Mouse (Mus musculus) heart, embryonic 15.5 days (tissue): ENCODE results near the gene Trmt2b. TPM values are rescaled to one million over a fixed set of nuclear protein-coding genes. Genes with fewer than 3 reads are reported as not detected.
"Not testable (repeated sequence)": the region's sequence is repeated elsewhere in the genome, so short reads cannot be mapped to it uniquely, and the experiment has no call there.

Experiments
- ATAC-seq: fragments of 200-750 bp; cut with Nextera tagmentation; replicated peaks from 2 replicates; pipeline ENCODE4 v1.8.0; 2017; ENCODE audit warnings: low read depth, moderate TSS enrichment; ENCODE audit not compliant: insufficient number of reproducible peaks, insufficient read depth, low FRiP score
- H3K27ac ChIP-seq: fragments of 300-500 bp; sonication (generic); 2 replicates; pipeline ENCODE4 v1.5.1; 2015; ENCODE audit warnings: mild to moderate bottlenecking, inconsistent platforms
- H3K27me3 ChIP-seq: fragments of 300-500 bp; sonication (generic); 2 replicates; pipeline ENCODE4 v1.6.1; 2015; ENCODE audit warnings: inconsistent platforms
- H3K36me3 ChIP-seq: fragments of 300-500 bp; sonication (generic); 2 replicates; pipeline ENCODE4 v1.6.1; 2015; ENCODE audit warnings: mild to moderate bottlenecking, inconsistent platforms
- H3K4me1 ChIP-seq: fragments of 300-500 bp; sonication (generic); replicated peaks from 2 replicates; pipeline ENCODE4 v1.6.1; 2015; ENCODE audit warnings: inconsistent platforms
- H3K4me2 ChIP-seq: fragments of 300-500 bp; sonication (generic); 2 replicates; pipeline ENCODE4 v1.6.1; 2015; ENCODE audit warnings: inconsistent platforms, mild to moderate bottlenecking, moderate library complexity
- H3K4me3 ChIP-seq: fragments of 300-500 bp; sonication (generic); 2 replicates; pipeline ENCODE4 v1.5.1; 2015; ENCODE audit warnings: mild to moderate bottlenecking, inconsistent platforms
- H3K9ac ChIP-seq: fragments of 300-500 bp; sonication (generic); 2 replicates; pipeline ENCODE4 v1.6.1; 2015; ENCODE audit warnings: mild to moderate bottlenecking, inconsistent platforms
- H3K9me3 ChIP-seq: fragments of 300-500 bp; sonication (generic); replicated peaks from 2 replicates; pipeline ENCODE4 v1.6.1; 2016; ENCODE audit warnings: inconsistent platforms
- WGBS: fragments of 180-500 bp; shearing (Covaris S2); methylation state at CpG from one replicate; pipeline ENCODE4 v1.1.7; 2015; ENCODE audit warnings: mixed read lengths; 5-methylcytosine and 5-hydroxymethylcytosine counted together
- polyA plus RNA-seq: library from polyadenylated mRNA; unstranded; fragments of >200 nt; fragmentation: Nextera tagmentation; extraction: Ambion mirVana; gene quantifications from 2 replicates; pipeline ENCODE4 v1.2.1, GENCODE M21; 2015

Gene Trmt2b
- polyA plus RNA-seq: 37.5 and 39.3 TPM in 2 replicates

DNA sequence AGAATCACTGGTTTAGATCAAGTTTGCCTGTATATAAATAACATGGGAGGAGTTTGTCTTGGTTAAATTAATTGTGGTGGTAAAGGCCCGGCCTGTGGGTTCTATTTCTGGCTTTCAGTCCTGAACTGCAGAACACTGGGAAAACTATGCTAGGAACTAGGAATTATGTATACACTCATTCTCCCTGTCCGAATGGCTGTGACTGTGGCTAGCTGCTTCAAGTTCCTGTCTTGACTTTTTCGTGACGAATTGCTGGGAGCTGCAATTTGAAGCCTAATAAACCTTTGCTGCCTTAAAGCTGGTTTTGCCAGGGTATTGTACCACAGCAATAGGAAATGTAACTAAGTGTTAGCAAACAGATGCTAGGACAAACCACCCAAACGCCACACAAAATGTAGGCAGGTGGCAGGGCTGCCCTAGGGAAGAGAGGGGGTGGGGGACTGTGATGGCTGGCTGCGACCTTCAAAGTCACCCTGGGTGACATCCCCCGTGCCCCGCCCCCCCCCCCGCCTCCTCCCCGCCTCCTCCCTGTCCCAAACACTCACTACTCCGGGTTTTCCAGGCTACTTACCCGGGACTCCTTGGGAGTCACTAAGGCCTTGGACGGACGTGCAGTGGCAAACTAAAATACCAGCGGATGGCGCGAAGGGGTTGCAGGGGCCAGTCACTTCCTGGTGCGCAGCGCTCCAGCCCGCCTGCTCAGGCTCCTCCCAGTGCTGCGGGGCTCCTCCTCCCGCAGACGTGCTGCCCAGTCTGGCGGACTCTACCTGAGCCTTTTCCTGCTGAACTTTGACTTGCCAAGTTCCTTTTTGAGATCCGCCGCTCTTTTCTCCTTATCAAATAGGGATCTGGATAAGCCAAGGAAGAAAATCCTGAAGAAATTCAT, at the start of gene Trmt2b:
Gene Trmt2b, minus strand, starts transcription at position 710 of the 886 bp plus-strand sequence.
- H3K9ac ChIP-seq: peak within 1 kb of the TSS; percentile 47
- no peaks in the 10 kb centered on the region for H3K27me3 ChIP-seq
- peak within 1 kb of the TSS; percentile 90 for H3K27ac ChIP-seq
- H3K4me3 ChIP-seq: peak within 1 kb of the TSS; percentile 52
- no peaks in the 10 kb centered on the region for H3K9me3 ChIP-seq
- peak; percentile 90 for ATAC-seq
- peak within 1 kb of the TSS; percentile 54 for H3K4me2 ChIP-seq
- 10% methylated on average over 25 of the region's 26 CpGs for WGBS
- H3K36me3 ChIP-seq: no peaks in the 10 kb centered on the region
- H3K4me1 ChIP-seq: no peaks in the 10 kb centered on the region

- Histone ChIP-seq H3K4me2 (no peak overlapping the region), H3K9ac (no peak overlapping the region), H3K36me3 (no peaks in the 10 kb centered on the region), H3K4me3 (no peak overlapping the region), H3K9me3 (no peaks in the 10 kb centered on the region), H3K27me3 (no peaks in the 10 kb centered on the region), H3K4me1 (no peaks in the 10 kb centered on the region), H3K27ac (no peak overlapping the region)
- no peak for ATAC-seq
- 68% methylated on average over 2 of the region's 2 CpGs for WGBS
These were observed 42.6 kb upstream of the Trmt2b start for GRCm38 (mm10) chrX:134319153-134319932.

- ATAC-seq: not testable (repeated sequence)
These were observed 34.4 kb upstream of the Trmt2b start for GRCm38 (mm10) chrX:134311193-134311592.

DNA sequence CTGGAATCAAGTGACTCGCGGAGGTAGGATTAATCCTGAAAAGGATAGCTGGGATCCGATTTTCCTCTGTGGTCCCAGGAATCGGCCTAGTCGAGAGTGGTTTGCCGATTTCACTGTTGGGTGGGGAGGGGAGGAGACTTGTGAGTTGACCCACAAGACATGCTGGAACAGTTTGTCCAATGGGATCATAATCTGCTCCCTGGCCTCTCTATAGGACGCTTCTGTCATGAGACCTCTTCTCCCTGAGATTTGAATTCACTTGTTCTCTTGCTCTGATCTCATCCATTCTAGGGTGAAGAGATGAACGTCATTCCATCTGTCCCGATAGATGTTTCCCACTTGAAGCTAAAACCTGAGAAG, 31.5 kb upstream of the Trmt2b start:
- peak overlapping the region; percentile 51 for H3K9ac ChIP-seq
- no peaks in the 10 kb centered on the region for H3K36me3 ChIP-seq
- H3K27me3 ChIP-seq: no peaks in the 10 kb centered on the region
- H3K9me3 ChIP-seq: no peaks in the 10 kb centered on the region
- H3K4me1 ChIP-seq: no peaks in the 10 kb centered on the region; the same call in 1 of the 2 replicates
- H3K4me2 ChIP-seq: peak overlapping the region; percentile 60
- 22% methylated on average over 9 of the region's 9 CpGs for WGBS
- no peak overlapping the region for H3K27ac ChIP-seq
- ATAC-seq: peak; percentile 54; the same call in 1 of the 2 replicates
- peak overlapping the region; percentile 55 for H3K4me3 ChIP-seq

More at GRCm38 (mm10) chrX:134311193-134311592, 34.4 kb upstream of the Trmt2b start:
- not testable (repeated sequence) for H3K4me1 ChIP-seq, H3K36me3 ChIP-seq, H3K4me3 ChIP-seq, H3K27ac ChIP-seq, H3K4me2 ChIP-seq, H3K9ac ChIP-seq, H3K9me3 ChIP-seq, H3K27me3 ChIP-seq
- WGBS: 85% methylated on average over 6 of the region's 7 CpGs

GRCm38 (mm10) chrX:134307534-134308274, 30.9 kb upstream of the Trmt2b start, which contains the start of gene Cenpi:
TSS of gene Cenpi (plus strand) at chrX:134308084.
- Histone ChIP-seq H3K4me1 (no peaks in the 10 kb centered on the region; the same call in 1 of the 2 replicates), H3K27ac (peak within 1 kb of the TSS; percentile 53; the same call in 1 of the 2 replicates), H3K4me3 (peak within 1 kb of the TSS; percentile 55), H3K4me2 (peak within 1 kb of the TSS; percentile 60), H3K27me3 (no peaks in the 10 kb centered on the region), H3K9ac (peak within 1 kb of the TSS; percentile 51), H3K36me3 (no peaks in the 10 kb centered on the region), H3K9me3 (no peaks in the 10 kb centered on the region)
- ATAC-seq: peak; percentile 95
- WGBS: 13% methylated on average over 36 of the region's 36 CpGs

GRCm38 (mm10) chrX:134303287-134303686, 26.5 kb upstream of the Trmt2b start:
- WGBS: 81% methylated on average over 1 of the region's 1 CpGs
- no peaks in the 10 kb centered on the region for H3K36me3 ChIP-seq

GRCm38 (mm10) chrX:134300219-134300618, 23.4 kb upstream of the Trmt2b start:
- H3K4me1 ChIP-seq: no peaks in the 10 kb centered on the region
- no peak for ATAC-seq
- no peak overlapping the region for H3K4me3 ChIP-seq
- H3K4me2 ChIP-seq: no peak overlapping the region
- H3K36me3 ChIP-seq: no peaks in the 10 kb centered on the region
- no peak overlapping the region for H3K27ac ChIP-seq
- no peaks in the 10 kb centered on the region; the same call in 1 of the 2 replicates for H3K27me3 ChIP-seq
- WGBS: 62% methylated on average over 5 of the region's 5 CpGs
- H3K9me3 ChIP-seq: no peaks in the 10 kb centered on the region
- no peak overlapping the region for H3K9ac ChIP-seq

More at GRCm38 (mm10) chrX:134303287-134303686, 26.5 kb upstream of the Trmt2b start:
- Histone ChIP-seq H3K9ac (no peak overlapping the region), H3K9me3 (no peaks in the 10 kb centered on the region), H3K27me3 (no peaks in the 10 kb centered on the region), H3K4me2 (no peak overlapping the region), H3K27ac (no peak overlapping the region), H3K4me3 (no peak overlapping the region), H3K4me1 (no peaks in the 10 kb centered on the region)
- no peak for ATAC-seq

GRCm38 (mm10) chrX:134297195-134297594, 20.4 kb upstream of the Trmt2b start:
- Histone ChIP-seq H3K9me3 (no peaks in the 10 kb centered on the region), H3K4me3 (peak overlapping the region; percentile 54), H3K9ac (no peak overlapping the region), H3K27me3 (peaks cover 8% of the 10 kb centered on the region; the same call in 1 of the 2 replicates), H3K4me2 (peak overlapping the region; percentile 69), H3K36me3 (no peaks in the 10 kb centered on the region), H3K27ac (no peak overlapping the region), H3K4me1 (no peaks in the 10 kb centered on the region)
- ATAC-seq: no peak
- WGBS: 34% methylated on average over 4 of the region's 4 CpGs

DNA sequence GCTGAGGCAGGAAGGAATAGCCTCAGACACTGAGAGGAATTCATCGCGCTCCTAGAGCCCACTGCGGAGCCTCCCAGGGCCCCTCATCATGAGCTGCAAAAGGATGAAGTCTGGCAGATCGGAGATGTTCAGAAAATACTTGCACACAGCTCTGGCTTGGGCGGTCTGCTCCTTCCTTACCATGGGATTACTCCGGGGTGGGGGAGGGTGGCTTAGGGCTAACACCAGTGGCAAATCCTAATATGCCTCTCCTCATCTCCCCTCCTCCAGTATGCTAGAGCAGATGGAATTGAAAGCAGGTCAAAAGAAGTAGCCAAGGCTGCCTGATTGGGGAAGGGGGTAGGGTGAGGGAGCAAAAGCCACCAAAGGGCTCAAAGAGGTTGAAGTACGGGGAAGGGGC, 20.0 kb upstream of the Trmt2b start:
- peak overlapping the region; percentile 17; the same call in 1 of the 2 replicates for H3K9ac ChIP-seq
- no peaks in the 10 kb centered on the region for H3K9me3 ChIP-seq
- H3K4me1 ChIP-seq: no peaks in the 10 kb centered on the region
- ATAC-seq: no peak
- H3K27ac ChIP-seq: no peak overlapping the region; the same call in 1 of the 2 replicates
- H3K4me2 ChIP-seq: peak overlapping the region; percentile 69
- H3K27me3 ChIP-seq: peaks cover 8% of the 10 kb centered on the region; the same call in 1 of the 2 replicates
- no peaks in the 10 kb centered on the region for H3K36me3 ChIP-seq
- H3K4me3 ChIP-seq: peak overlapping the region; percentile 54
- WGBS: 32% methylated on average over 7 of the region's 7 CpGs

- no peaks in the 10 kb centered on the region for H3K9me3 ChIP-seq
- no peak for ATAC-seq
- peak overlapping the region; percentile 54 for H3K4me3 ChIP-seq
- peak overlapping the region; percentile 17; the same call in 1 of the 2 replicates for H3K9ac ChIP-seq
- WGBS: 29% methylated on average over 9 of the region's 9 CpGs
- H3K4me2 ChIP-seq: peak overlapping the region; percentile 69
- no peak overlapping the region; the same call in 1 of the 2 replicates for H3K27ac ChIP-seq
- no peaks in the 10 kb centered on the region for H3K36me3 ChIP-seq
- H3K27me3 ChIP-seq: peaks cover 8% of the 10 kb centered on the region; the same call in 1 of the 2 replicates
- H3K4me1 ChIP-seq: no peaks in the 10 kb centered on the region
These were observed 19.5 kb upstream of the Trmt2b start for GRCm38 (mm10) chrX:134296301-134296700.
